In genomic region chr7:75538513-75538912, GRCm38 (mm10) we compare ENCODE assay signal across 26 mouse cellular contexts.
DNase-seq lines count a peak whose midpoint lies in the region; ATAC-seq and TF ChIP-seq lines count a peak whose summit lies in the region.
"Had no signal": no experiment of that assay in that cellular context is flagged by ENCODE, and none has a peak within 500 bp of the region (broad histone marks: within the 10 kb centered on the region; RNA-seq: fewer than 3 reads in every experiment).

No protein-coding gene starts in this region.

- ATAC-seq in kidney, embryonic 15.5 days (replicated peaks; ENCODE audit: low FRiP score) = peak; percentile 33; the same call in 1 of the 2 replicates
- ATAC-seq in common myeloid progenitor, adult 5-6 weeks (replicated peaks; ENCODE audit: low read depth, poor library complexity, severe bottlenecking) = 0 out of 2 replicates have a peak, but pooled peaks have one; percentile 22
- ATAC-seq in megakaryocyte progenitor cell, adult 5-6 weeks (replicated peaks; ENCODE audit: poor library complexity) = peak; percentile 23; the same call in 1 of the 2 replicates
- ATAC-seq in forebrain, embryonic 15.5 days (replicated peaks) = no peak
- ATAC-seq: CD4-positive, CD25-positive, alpha-beta regulatory T cell, adult 4 months; forebrain, embryonic 13.5 days; hindbrain, embryonic 16.5 days; midbrain, embryonic 13.5 days had no signal

- TF ChIP-seq CTCF in layer of hippocampus, adult 2 months (conservative IDR thresholded peaks at IDR 0.05) = no peak

- no peaks in the 10 kb centered on the region for H3K27me3 ChIP-seq in kidney, embryonic 15.5 days
- no peaks in the 10 kb centered on the region for H3K27me3 ChIP-seq in forebrain, embryonic 15.5 days
- H3K27me3 ChIP-seq: forebrain, embryonic 13.5 days; heart, embryonic 13.5 days; limb, embryonic 13.5 days; lung, embryonic 15.5 days; midbrain, embryonic 13.5 days; neural tube, embryonic 13.5 days had no signal

- H3K36me3 ChIP-seq in kidney, embryonic 15.5 days = peaks cover 4% of the 10 kb centered on the region
- no peaks in the 10 kb centered on the region for H3K36me3 ChIP-seq in forebrain, embryonic 15.5 days
- H3K36me3 ChIP-seq: lung, embryonic 15.5 days; midbrain, embryonic 13.5 days; neural tube, embryonic 13.5 days had no signal

- H3K9me3 ChIP-seq in kidney, embryonic 15.5 days (replicated peaks) = no peaks in the 10 kb centered on the region
- H3K9me3 ChIP-seq in forebrain, embryonic 15.5 days = no peaks in the 10 kb centered on the region
- H3K9me3 ChIP-seq: forebrain, embryonic 13.5 days; heart, embryonic 13.5 days; hindbrain, embryonic 10.5 days; limb, embryonic 13.5 days; lung, embryonic 15.5 days; midbrain, embryonic 13.5 days; neural tube, embryonic 13.5 days had no signal

- H3K4me3 ChIP-seq in kidney, embryonic 15.5 days (replicated peaks) = no peak overlapping the region
- H3K4me3 ChIP-seq in layer of hippocampus, adult 2 months = no peak overlapping the region
- no peak overlapping the region for H3K4me3 ChIP-seq in forebrain, embryonic 15.5 days
- H3K4me3 ChIP-seq: forebrain, embryonic 13.5 days; heart, embryonic 13.5 days; hindbrain, embryonic 10.5 days; limb, embryonic 13.5 days; lung, embryonic 15.5 days; midbrain, embryonic 13.5 days; neural tube, embryonic 13.5 days had no signal

- no peak overlapping the region for H3K27ac ChIP-seq in kidney, embryonic 15.5 days
- H3K27ac ChIP-seq in layer of hippocampus, adult 2 months = 0 out of 2 replicates have a peak overlapping the region, but pooled peaks have one; percentile 20
- no peak overlapping the region for H3K27ac ChIP-seq in forebrain, embryonic 15.5 days (replicated peaks)
- H3K27ac ChIP-seq: forebrain, embryonic 13.5 days; heart, embryonic 13.5 days; hindbrain, embryonic 10.5 days; limb, embryonic 13.5 days; lung, embryonic 15.5 days; midbrain, embryonic 13.5 days; neural tube, embryonic 13.5 days had no signal

- DNase-seq in kidney, adult 18-20 months = no peak
- peak in 1 of 2 experiments; percentile 50 for DNase-seq in layer of hippocampus, adult 2 months (ENCODE audit: low spot score in 2 of 2)
- no peak for DNase-seq in testis, postnatal 10 days (ENCODE audit: low spot score)
- DNase-seq: adrenal gland, postnatal 36 days; cerebellum, adult 2 months; cerebellum, postnatal 14 days; gastrocnemius, postnatal 14 days; heart, adult 18-20 months; heart, postnatal 10 days; kidney, adult 8-10 months; kidney, postnatal 4 days; thymus, postnatal 4 days had no signal

- no peak overlapping the region for H3K9ac ChIP-seq in kidney, embryonic 15.5 days
- no peak overlapping the region for H3K9ac ChIP-seq in forebrain, embryonic 15.5 days (replicated peaks)
- H3K9ac ChIP-seq: forebrain, embryonic 13.5 days; heart, embryonic 13.5 days; limb, embryonic 13.5 days; lung, embryonic 15.5 days; midbrain, embryonic 13.5 days; neural tube, embryonic 13.5 days had no signal

- H3K4me1 ChIP-seq in kidney, embryonic 15.5 days = peaks cover 10% of the 10 kb centered on the region
- no peaks in the 10 kb centered on the region for H3K4me1 ChIP-seq in forebrain, embryonic 15.5 days
- H3K4me1 ChIP-seq: forebrain, embryonic 13.5 days; hindbrain, embryonic 10.5 days; limb, embryonic 13.5 days; lung, embryonic 15.5 days; midbrain, embryonic 13.5 days; neural tube, embryonic 13.5 days had no signal

- no peak overlapping the region for H3K4me2 ChIP-seq in kidney, embryonic 15.5 days
- H3K4me2 ChIP-seq in forebrain, embryonic 15.5 days (replicated peaks) = no peak overlapping the region
- H3K4me2 ChIP-seq: forebrain, embryonic 13.5 days; heart, embryonic 13.5 days; limb, embryonic 13.5 days; liver, embryonic 11.5 days; lung, embryonic 15.5 days; midbrain, embryonic 13.5 days; neural tube, embryonic 13.5 days had no signal

- WGBS in kidney, embryonic 15.5 days = 52% methylated on average over 3 of the region's 3 CpGs
- 93% methylated on average over 3 of the region's 3 CpGs for WGBS in forebrain, embryonic 15.5 days
